ENCODE assay signal across 8 mouse cellular contexts in the genomic region with DNA sequence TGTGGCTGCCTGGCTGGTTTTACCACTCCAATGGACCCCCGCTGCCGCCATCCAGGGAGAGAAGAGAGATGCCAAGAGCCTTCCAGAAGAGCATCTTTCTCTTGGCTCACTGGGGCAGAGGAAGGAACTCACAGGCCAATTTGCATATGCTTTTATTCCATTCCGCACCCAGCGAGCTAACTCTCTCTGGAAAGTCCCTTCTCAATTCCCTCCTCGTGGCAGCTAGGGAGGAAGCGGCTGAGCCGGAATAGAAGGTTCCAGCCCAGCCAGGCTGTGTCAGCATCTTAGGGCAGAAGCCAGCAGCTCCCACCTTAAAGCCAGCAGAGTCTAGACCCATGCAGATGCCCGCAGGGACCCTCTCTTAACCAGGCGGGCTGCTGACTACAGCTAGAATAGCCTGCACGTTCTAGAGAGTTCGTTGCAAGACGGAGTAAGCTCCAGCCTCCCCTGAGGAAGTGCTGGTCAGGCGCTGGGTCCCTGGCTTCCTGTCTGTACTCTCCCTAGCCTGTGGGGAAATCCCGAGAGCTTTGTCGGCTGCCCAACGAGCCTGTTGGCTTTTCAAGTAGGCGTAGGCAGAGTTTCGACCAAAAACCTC. TPM values are rescaled to one million over a fixed set of nuclear protein-coding genes. Genes with fewer than 3 reads are reported as not detected.
DNase-seq lines count a peak whose midpoint lies in the region; ATAC-seq lines count a peak whose summit lies in the region.

No protein-coding gene starts in this region.

- peak; percentile 92 for DNase-seq in A20 (ENCODE audit: low read depth, low spot score)
- DNase-seq in adrenal gland, postnatal 36 days = peak; percentile 59 to 71
- DNase-seq in forebrain, embryonic 10.5 days (ENCODE audit: extremely low spot score, low spot score) = peak; percentile 55
- peak; percentile 59 for DNase-seq in liver, embryonic 11.5 days (ENCODE audit: low spot score)
- DNase-seq in monocyte, adult 2 months (ENCODE audit: low read depth in 1 of 2, low spot score in 2 of 2) = peak; percentile 67 to 88
- peak; percentile 77 to 78 for DNase-seq in spleen, postnatal 36 days (ENCODE audit: low spot score in 2 of 2)

- peaks cover 15% of the 10 kb centered on the region for H3K4me1 ChIP-seq in forebrain, embryonic 10.5 days
- H3K4me1 ChIP-seq in heart, embryonic 14.5 days (ENCODE audit: control insufficient read depth in 2 of 2, insufficient read depth in 2 of 2, low read length in 2 of 2) = peaks cover 4 to 7% of the 10 kb centered on the region in 2 experiments; a peak in 2 of 4 replicates
- H3K4me1 ChIP-seq in kidney, embryonic 16.5 days (ENCODE audit: insufficient read depth, low read length) = peaks cover 7% of the 10 kb centered on the region; the same call in 1 of the 2 replicates
- no peaks in the 10 kb centered on the region for H3K4me1 ChIP-seq in liver, embryonic 11.5 days (replicated peaks; ENCODE audit: control insufficient read depth, insufficient read depth, low read length)

- H3K27me3 ChIP-seq in forebrain, embryonic 10.5 days (ENCODE audit: poor library complexity, severe bottlenecking) = peaks cover 25% of the 10 kb centered on the region
- H3K27me3 ChIP-seq in heart, embryonic 14.5 days (ENCODE audit: control insufficient read depth, insufficient read depth, low read length) = no peaks in the 10 kb centered on the region
- 0 out of 2 replicates have a peak, but pooled peaks cover 2% of the 10 kb centered on the region for H3K27me3 ChIP-seq in kidney, embryonic 16.5 days (ENCODE audit: insufficient read depth, low read length)
- peaks cover 6% of the 10 kb centered on the region; the same call in 1 of the 2 replicates for H3K27me3 ChIP-seq in liver, embryonic 11.5 days (replicated peaks; ENCODE audit: control insufficient read depth, insufficient read depth, low read length)

- peak overlapping the region; percentile 48 for H3K4me3 ChIP-seq in forebrain, embryonic 10.5 days
- peak overlapping the region; percentile 42 to 44 for H3K4me3 ChIP-seq in heart, embryonic 14.5 days (ENCODE audit: control insufficient read depth in 1 of 2, insufficient read depth in 1 of 2, low read depth in 1 of 2, low read length in 2 of 2)
- H3K4me3 ChIP-seq in kidney, embryonic 16.5 days (ENCODE audit: low read length) = peak overlapping the region; percentile 39
- H3K4me3 ChIP-seq in liver, embryonic 11.5 days (ENCODE audit: low read depth, low read length) = peak overlapping the region; percentile 35

- 2% methylated on average over 18 of the region's 18 CpGs for WGBS in forebrain, embryonic 10.5 days
- under 1% methylated on average over 18 of the region's 18 CpGs for WGBS in heart, embryonic 14.5 days
- 1% methylated on average over 18 of the region's 18 CpGs for WGBS in kidney, embryonic 16.5 days
- 2% methylated on average over 18 of the region's 18 CpGs for WGBS in liver, embryonic 11.5 days

- ATAC-seq in heart, embryonic 14.5 days (ENCODE audit: insufficient number of reproducible peaks, insufficient read depth, low FRiP score, low read depth) = peak; percentile 59; the same call in 1 of the 2 replicates
- peak; percentile 94 for ATAC-seq in kidney, embryonic 16.5 days (ENCODE audit: low FRiP score, low TSS enrichment)
- peak; percentile 71 for ATAC-seq in liver, embryonic 11.5 days (replicated peaks; ENCODE audit: low FRiP score)

- H3K9ac ChIP-seq in heart, embryonic 14.5 days (ENCODE audit: low read length) = peak overlapping the region; percentile 65
- peak overlapping the region; percentile 54 for H3K9ac ChIP-seq in kidney, embryonic 16.5 days (replicated peaks; ENCODE audit: low read length)
- peak overlapping the region; percentile 40; the same call in 1 of the 2 replicates for H3K9ac ChIP-seq in liver, embryonic 11.5 days (ENCODE audit: low read depth, low read length)

- H3K27ac ChIP-seq in forebrain, embryonic 10.5 days = peak overlapping the region; percentile 79
- peak overlapping the region; percentile 62 to 63; a peak in 3 of 4 replicates for H3K27ac ChIP-seq in heart, embryonic 14.5 days (replicated peaks in 1 of 2; ENCODE audit: control insufficient read depth in 1 of 2, insufficient read depth in 1 of 2, low read depth in 2 of 2, low read length in 2 of 2)
- H3K27ac ChIP-seq in kidney, embryonic 16.5 days (ENCODE audit: low read length) = peak overlapping the region; percentile 77
- H3K27ac ChIP-seq in liver, embryonic 11.5 days (ENCODE audit: low read depth, low read length) = peak overlapping the region; percentile 48

- no peaks in the 10 kb centered on the region for H3K9me3 ChIP-seq in forebrain, embryonic 10.5 days
- H3K9me3 ChIP-seq in heart, embryonic 14.5 days (ENCODE audit: control insufficient read depth, low read length) = no peaks in the 10 kb centered on the region
- H3K9me3 ChIP-seq in kidney, embryonic 16.5 days (ENCODE audit: low read length) = no peaks in the 10 kb centered on the region
- H3K9me3 ChIP-seq in liver, embryonic 11.5 days (ENCODE audit: control insufficient read depth, low read length) = no peaks in the 10 kb centered on the region

- peak overlapping the region; percentile 87 for H3K4me2 ChIP-seq in heart, embryonic 14.5 days (ENCODE audit: low read length)
- peak overlapping the region; percentile 66 for H3K4me2 ChIP-seq in kidney, embryonic 16.5 days (replicated peaks; ENCODE audit: low read depth, low read length)
- H3K4me2 ChIP-seq in liver, embryonic 11.5 days = peak overlapping the region; percentile 69

- no peaks in the 10 kb centered on the region for H3K36me3 ChIP-seq in forebrain, embryonic 10.5 days (replicated peaks)
- H3K36me3 ChIP-seq in heart, embryonic 14.5 days (ENCODE audit: control insufficient read depth, insufficient read depth, low read length) = no peaks in the 10 kb centered on the region
- no peaks in the 10 kb centered on the region for H3K36me3 ChIP-seq in kidney, embryonic 16.5 days (ENCODE audit: insufficient read depth, low read length)
- no peaks in the 10 kb centered on the region for H3K36me3 ChIP-seq in liver, embryonic 11.5 days (ENCODE audit: control insufficient read depth, insufficient read depth, low read length)

RNA-seq across cellular contexts. Expression of gene Pttg1, which starts 40.9 kb away (rescaled TPM):
- 10 to 100 TPM; 38.6 to 47.6 TPM for total RNA-seq in adrenal gland, postnatal 36 days (2021)
- 83.0 and 84.6 TPM in 2 replicates for polyA plus RNA-seq in forebrain, embryonic 10.5 days (2016; fragmentation: Nextera tagmentation; extraction: Ambion mirVana)
- polyA plus RNA-seq in heart, embryonic 14.5 days (2014; fragmentation: Nextera tagmentation; extraction: Ambion mirVana) = 124 and 132 TPM in 2 replicates
- 101 and 102 TPM in 2 replicates for polyA plus RNA-seq in kidney, embryonic 16.5 days (2015; fragmentation: Nextera tagmentation; extraction: Ambion mirVana)
- 71.2 and 82.3 TPM in 2 replicates for polyA plus RNA-seq in liver, embryonic 11.5 days (2014; fragmentation: Nextera tagmentation; extraction: Ambion mirVana)

RNA-seq across cellular contexts. Expression of gene Slu7, which starts 48.4 kb away (rescaled TPM):
- total RNA-seq in adrenal gland, postnatal 36 days (2021) = 10 to 100 TPM; 42.7 to 43.1 TPM
- polyA plus RNA-seq in forebrain, embryonic 10.5 days (2016; fragmentation: Nextera tagmentation; extraction: Ambion mirVana) = 52.0 and 53.7 TPM in 2 replicates
- 36.0 and 37.0 TPM in 2 replicates for polyA plus RNA-seq in heart, embryonic 14.5 days (2014; fragmentation: Nextera tagmentation; extraction: Ambion mirVana)
- polyA plus RNA-seq in kidney, embryonic 16.5 days (2015; fragmentation: Nextera tagmentation; extraction: Ambion mirVana) = 59.6 and 66.3 TPM in 2 replicates
- polyA plus RNA-seq in liver, embryonic 11.5 days (2014; fragmentation: Nextera tagmentation; extraction: Ambion mirVana) = 43.9 and 48.9 TPM in 2 replicates

Comparison
In these comparisons a context has a peak if more than half of its experiments do, and no peak if none do; other contexts are left out.
1. Peak in every context shown above with its lines: DNase-seq, ATAC-seq, H3K4me3 ChIP-seq and H3K27ac ChIP-seq.